Mouse (Mus musculus): ENCODE measurements around the gene Mrgpre. TPM values are rescaled to one million over a fixed set of nuclear protein-coding genes. Genes with fewer than 3 reads are reported as not detected.

Mrgpre gene
- polyA plus RNA-seq, 1 experiment from 2014 or later: 4.6 TPM

Small RNA genes lying within 50 kb of the gene (microRNA-seq; reads per million reads assigned to microRNA genes)
- gene Gm22064: not detected

Other genes with a start within 250 kb of the Mrgpre start
- gene Nap1l4, start 235.4 kb downstream of the Mrgpre start, polyA plus RNA-seq (2015; fragmentation: Nextera tagmentation; extraction: Ambion mirVana): 310 and 312 TPM in 2 replicates
- gene Cars, start 184.4 kb downstream of the Mrgpre start, polyA plus RNA-seq (2015; fragmentation: Nextera tagmentation; extraction: Ambion mirVana): 57.8 and 61.5 TPM in 2 replicates
- 0.10 and 0.28 TPM in 2 replicates for gene Tnfrsf26, start 155.8 kb downstream of the Mrgpre start, polyA plus RNA-seq (2015; fragmentation: Nextera tagmentation; extraction: Ambion mirVana)
- gene Tnfrsf22, start 134.8 kb downstream of the Mrgpre start, polyA plus RNA-seq (2015; fragmentation: Nextera tagmentation; extraction: Ambion mirVana): 3.2 and 4.2 TPM in 2 replicates
- 0.43 and 0.96 TPM in 2 replicates for gene Tnfrsf23, start 98.6 kb downstream of the Mrgpre start, polyA plus RNA-seq (2015; fragmentation: Nextera tagmentation; extraction: Ambion mirVana)
- gene Osbpl5, start 27.5 kb downstream of the Mrgpre start, polyA plus RNA-seq (2015; fragmentation: Nextera tagmentation; extraction: Ambion mirVana): 27.8 and 34.4 TPM in 2 replicates
- not detected in 2 replicates for gene Mrgprg, start 17.5 kb downstream of the Mrgpre start, polyA plus RNA-seq (2015; fragmentation: Nextera tagmentation; extraction: Ambion mirVana)
- gene Nadsyn1, start 38.3 kb upstream of the Mrgpre start, polyA plus RNA-seq (2015; fragmentation: Nextera tagmentation; extraction: Ambion mirVana): 5.4 and 8.5 TPM in 2 replicates
- 48.7 and 52.5 TPM in 2 replicates for gene Dhcr7, start 38.6 kb upstream of the Mrgpre start, polyA plus RNA-seq (2015; fragmentation: Nextera tagmentation; extraction: Ambion mirVana)
- not detected in 2 replicates for gene Gm498, start 82.3 kb upstream of the Mrgpre start, polyA plus RNA-seq (2015; fragmentation: Nextera tagmentation; extraction: Ambion mirVana)
- gene Shank2, start 217.4 kb upstream of the Mrgpre start, polyA plus RNA-seq (2015; fragmentation: Nextera tagmentation; extraction: Ambion mirVana): 6.4 and 6.7 TPM in 2 replicates